Mouse (Mus musculus): ENCODE measurements at regions not wholly inside any gene's neighbourhood (a gene's known extent, or its start where the extent isn't known, plus 50 kb on each side); places are given as distances from the start of the nearest gene placed in this dataset.
A peak's percentile ranks its signal among the peaks of the same experiment; 100 is the strongest.

GRCm38 (mm10) chr13:44413305-44413704 lies 316.0 kb upstream of the Jarid2 start:
- no peak for DNase-seq

GRCm38 (mm10) chr13:44415971-44416370 lies 313.3 kb upstream of the Jarid2 start:
- no peak for DNase-seq

- no peak for DNase-seq
Observed at GRCm38 (mm10) chr13:44416986-44417385, 312.3 kb upstream of the Jarid2 start.

DNA sequence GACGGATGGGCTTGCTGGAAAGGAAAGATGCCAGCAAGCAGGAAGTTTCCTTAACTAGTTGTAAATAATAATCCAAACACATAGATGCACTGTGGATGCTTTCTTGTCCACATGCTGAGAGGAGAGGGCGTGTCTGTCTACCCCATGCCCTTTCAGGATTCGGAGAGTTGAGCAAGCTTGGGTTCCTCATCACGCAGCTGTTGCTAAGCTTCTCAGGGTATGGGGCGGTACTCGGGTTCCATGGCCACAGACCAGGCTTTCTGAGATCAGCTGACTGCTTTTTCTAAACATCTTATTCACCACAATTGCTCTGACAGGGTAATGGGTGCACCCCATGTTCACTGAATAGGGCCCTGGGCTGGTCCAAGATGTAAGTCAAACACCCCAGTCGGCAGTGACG lies 310.2 kb upstream of the Jarid2 start:
- no peak for DNase-seq

GRCm38 (mm10) chr13:44419472-44420226 lies 309.6 kb upstream of the Jarid2 start:
- DNase-seq, result peak; percentile 39

- DNase-seq, result no peak
Observed at GRCm38 (mm10) chr13:44420227-44420592, 309.1 kb upstream of the Jarid2 start.

- DNase-seq, result no peak
Observed at GRCm38 (mm10) chr13:44420941-44421340, 308.3 kb upstream of the Jarid2 start.

GRCm38 (mm10) chr13:44421426-44421825 lies 307.8 kb upstream of the Jarid2 start:
- no peak for DNase-seq

GRCm38 (mm10) chr13:44421922-44422321 lies 307.4 kb upstream of the Jarid2 start:
- no peak for DNase-seq

- no peak for DNase-seq
Observed at GRCm38 (mm10) chr13:44430492-44430891, 298.8 kb upstream of the Jarid2 start.

- DNase-seq, result no peak
Observed at GRCm38 (mm10) chr13:44437709-44438108, 291.6 kb upstream of the Jarid2 start.

GRCm38 (mm10) chr13:44441061-44441460 lies 288.2 kb upstream of the Jarid2 start:
- no peak for DNase-seq

GRCm38 (mm10) chr13:44449216-44449830 lies 280.0 kb upstream of the Jarid2 start:
- no peak for DNase-seq

DNA sequence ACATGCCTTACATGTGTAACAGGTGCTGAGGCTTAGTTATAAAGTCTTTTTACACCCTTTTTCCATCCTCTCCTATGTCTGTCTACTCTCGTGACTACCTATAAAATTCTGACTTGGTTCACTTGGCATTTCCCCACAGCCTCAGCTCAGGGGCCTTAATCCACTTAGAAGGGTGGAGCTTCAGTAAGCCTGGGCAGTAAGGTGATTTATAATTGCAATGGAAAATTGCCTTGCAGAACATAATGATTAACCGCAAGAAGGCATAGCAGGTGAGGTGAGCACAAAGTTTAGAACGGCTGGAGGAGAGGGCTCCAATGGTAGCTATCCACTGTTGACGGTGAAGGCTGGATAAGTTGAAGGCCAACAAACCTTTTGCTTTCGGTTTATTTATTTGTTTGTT lies 278.1 kb upstream of the Jarid2 start:
- DNase-seq, result no peak

GRCm38 (mm10) chr13:44453131-44453530 lies 276.1 kb upstream of the Jarid2 start:
- DNase-seq, result no peak

GRCm38 (mm10) chr13:44454136-44454535 lies 275.1 kb upstream of the Jarid2 start:
- DNase-seq, result no peak

GRCm38 (mm10) chr13:44455193-44455592 lies 274.1 kb upstream of the Jarid2 start:
- DNase-seq, result no peak

DNA sequence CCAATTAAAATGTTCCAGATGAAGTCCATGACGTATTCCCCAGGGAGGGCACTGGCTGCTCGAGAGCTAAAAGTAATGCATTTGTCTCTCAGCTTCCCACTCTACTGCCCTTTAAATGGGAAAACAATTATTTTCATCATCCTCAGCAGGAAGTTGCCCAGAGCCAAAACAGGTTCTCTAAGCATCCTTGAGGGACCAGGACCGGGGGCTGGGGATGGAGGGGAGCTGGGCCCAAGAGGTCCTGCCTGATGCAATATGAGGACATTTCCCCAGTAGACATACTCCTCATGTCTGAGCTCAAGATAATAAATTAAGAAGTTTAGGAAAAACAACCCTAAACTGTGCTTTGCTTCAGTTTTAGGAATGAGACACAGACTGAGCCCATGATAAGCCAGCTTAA lies 270.5 kb upstream of the Jarid2 start:
- DNase-seq, result no peak

DNA sequence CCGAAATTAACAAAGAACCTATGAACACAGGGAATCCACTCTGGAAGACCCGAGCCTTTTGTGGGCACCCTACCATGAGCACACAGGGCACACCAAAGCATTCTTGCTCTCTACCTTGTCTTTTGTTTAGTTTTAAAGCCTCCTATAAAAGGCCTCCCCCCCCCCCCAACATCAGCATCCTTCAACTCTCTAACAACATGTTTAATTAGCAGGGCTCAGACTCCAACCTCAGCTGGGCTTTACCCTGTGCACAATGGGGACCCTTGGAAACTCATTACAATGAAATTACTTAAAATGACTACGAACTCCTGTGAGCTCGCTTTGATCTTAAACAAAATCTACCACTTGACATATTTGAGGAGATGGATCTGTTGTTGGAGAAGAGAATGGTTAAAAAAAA lies 270.1 kb upstream of the Jarid2 start:
- DNase-seq, result no peak

- DNase-seq, result no peak
Observed at GRCm38 (mm10) chr13:44463675-44464074, 265.6 kb upstream of the Jarid2 start.

- no peak for DNase-seq
Observed at GRCm38 (mm10) chr13:44465567-44465966, 263.7 kb upstream of the Jarid2 start.

- peak; percentile 15 for DNase-seq
Observed at GRCm38 (mm10) chr13:44468963-44469674, 260.2 kb upstream of the Jarid2 start.

DNA sequence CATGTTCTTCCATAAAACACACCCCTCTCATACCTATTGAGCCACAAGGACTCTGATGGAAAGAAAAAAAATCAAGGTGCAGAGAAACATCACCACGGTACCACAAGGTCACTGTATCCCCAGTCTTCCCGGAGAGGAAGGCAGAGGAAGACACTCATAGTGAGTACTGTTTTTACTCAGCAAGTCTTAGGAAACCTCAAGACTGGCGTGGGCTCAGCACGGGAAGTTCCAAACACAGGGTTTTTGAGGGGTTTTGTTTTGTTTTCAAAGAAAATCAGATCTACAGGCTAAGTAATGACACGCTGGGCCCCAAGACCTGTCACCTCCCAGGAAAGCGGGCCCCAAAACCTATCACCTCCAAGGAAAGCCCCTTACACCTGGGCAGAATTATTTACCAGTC lies 259.6 kb upstream of the Jarid2 start:
- no peak for DNase-seq

DNA sequence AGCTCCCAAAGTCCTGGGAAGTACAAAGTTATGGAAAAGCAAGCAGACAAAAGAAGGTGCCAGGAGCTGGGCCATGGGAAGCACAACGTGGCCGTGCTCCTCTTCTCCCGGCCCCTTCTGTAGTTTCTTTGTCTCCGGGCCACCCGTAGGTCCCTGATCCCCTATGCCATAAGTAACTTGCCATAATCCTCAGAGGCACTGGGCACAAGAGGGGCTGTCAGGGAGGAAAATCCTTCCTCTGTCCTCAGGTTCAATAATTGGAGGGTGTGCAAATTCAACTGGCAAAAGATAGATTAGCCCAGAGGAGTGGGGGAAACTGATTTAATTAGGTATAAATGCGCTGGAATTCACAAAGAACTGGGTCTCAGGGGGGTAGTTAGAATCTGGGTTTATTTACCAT lies 256.1 kb upstream of the Jarid2 start:
- no peak for DNase-seq
